Mouse (Mus musculus) ovary, postnatal 10 days (tissue): ENCODE measurements around the gene Polr3e.

Experiments
- DNase-seq: peaks from one replicate; pipeline ENCODE4 v3.0.0; 2022; ENCODE audit warnings: low spot score

Polr3e gene

GRCm38 (mm10) chr7:120980041-120980440, 62.5 kb downstream of the Polr3e start:
- DNase-seq = no peak

- peak; percentile 13 for DNase-seq
These were observed 63.7 kb downstream of the Polr3e start for GRCm38 (mm10) chr7:120980931-120981924.

GRCm38 (mm10) chr7:120982200-120982841, 64.8 kb downstream of the Polr3e start, which contains the start of the genes Cdr2 and Mfsd13b:
Gene Cdr2, minus strand, starts transcription at chr7:120982312.
Gene Mfsd13b, plus strand, starts transcription at chr7:120982509.
- peak; percentile 97 for DNase-seq

GRCm38 (mm10) chr7:120982968-120983367, 65.4 kb downstream of the Polr3e start:
- no peak for DNase-seq

GRCm38 (mm10) chr7:120991191-120991590, 73.6 kb downstream of the Polr3e start:
- no peak for DNase-seq
